Mouse (Mus musculus) liver, adult 2 months (tissue): ENCODE results near the gene Itsn2. TPM values are rescaled to one million over a fixed set of nuclear protein-coding genes. Genes with fewer than 3 reads are reported as not detected.
"Not testable (repeated sequence)": the region's sequence is repeated elsewhere in the genome, so short reads cannot be mapped to it uniquely, and the experiment has no call there.

Experiments used
- DNase-seq: peaks from one replicate; pipeline ENCODE4 v3.0.0-alpha.2; 2011; ENCODE audit warnings: low read depth, low spot score; ENCODE audit errors: extremely low read depth
- H3K27ac ChIP-seq: fragments of 200-500 bp; replicated peaks from 2 replicates; pipeline ENCODE4 v1.5.1; 2012; ENCODE audit warnings: low read depth, mild to moderate bottlenecking, control low read depth, inconsistent platforms, low read length; ENCODE audit not compliant: insufficient read depth
- H3K27me3 ChIP-seq: fragments of 200-500 bp; 2 replicates; pipeline ENCODE4 v1.6.1; 2012; ENCODE audit warnings: mild to moderate bottlenecking, moderate library complexity, low read length, inconsistent platforms; ENCODE audit not compliant: control insufficient read depth, insufficient read depth
- H3K36me3 ChIP-seq: fragments of 200-500 bp; 2 replicates; pipeline ENCODE4 v1.6.1; 2012; ENCODE audit warnings: low read length, inconsistent platforms; ENCODE audit not compliant: control insufficient read depth, insufficient read depth
- H3K4me1 ChIP-seq: fragments of 200-500 bp; 2 replicates; pipeline ENCODE4 v1.6.1; 2011; ENCODE audit warnings: low read length; ENCODE audit not compliant: control insufficient read depth, insufficient read depth
- H3K4me3 ChIP-seq: fragments of 200-500 bp; 2 replicates; pipeline ENCODE4 v1.5.1; 2011; ENCODE audit warnings: low read depth, mild to moderate bottlenecking, control low read depth, low read length, moderate library complexity; ENCODE audit not compliant: insufficient read depth
- H3K79me2 ChIP-seq: fragments of 200-500 bp; 2 replicates; pipeline ENCODE4 v1.6.1; 2012; ENCODE audit warnings: inconsistent platforms, mild to moderate bottlenecking, low read length, moderate library complexity; ENCODE audit not compliant: control insufficient read depth, insufficient read depth
- H3K9ac ChIP-seq: fragments of 200-500 bp; 2 replicates; pipeline ENCODE4 v1.6.1; 2012; ENCODE audit warnings: low read depth, mild to moderate bottlenecking, control low read depth, inconsistent platforms, low read length
- CTCF ChIP-seq: fragments of 200-500 bp; IDR thresholded peaks from 2 replicates; pipeline ENCODE4 v1.5.1; 2011; ENCODE audit warnings: low read depth, low read length, control low read depth
- POLR2A ChIP-seq: fragments of 200-500 bp; IDR thresholded peaks from 2 replicates; pipeline ENCODE4 v1.6.1; 2011; ENCODE audit warnings: low read length, control low read depth; ENCODE audit not compliant: insufficient read depth; ENCODE audit errors: extremely low read depth
- WGBS: fragments of 180-500 bp; shearing (Covaris S2); methylation state at CpG from one replicate; pipeline ENCODE4 v1.1.7; 2018; 5-methylcytosine and 5-hydroxymethylcytosine counted together
- polyA plus RNA-seq: library from polyadenylated mRNA; depleted of rRNA; stranded (reverse); fragments of >200 nt; gene quantifications from 2 replicates; pipeline ENCODE4 v1.2.3, GENCODE M21; 2012
- total RNA-seq: library from RNA; depleted of rRNA; stranded (reverse); fragments of >200 nt; gene quantifications from 2 replicates; pipeline ENCODE4 v1.2.3, GENCODE M21; 2014

The Itsn2 gene
- total and polyA plus RNA-seq, 2 experiments, result 11.6 to 26.8 TPM

DNA sequence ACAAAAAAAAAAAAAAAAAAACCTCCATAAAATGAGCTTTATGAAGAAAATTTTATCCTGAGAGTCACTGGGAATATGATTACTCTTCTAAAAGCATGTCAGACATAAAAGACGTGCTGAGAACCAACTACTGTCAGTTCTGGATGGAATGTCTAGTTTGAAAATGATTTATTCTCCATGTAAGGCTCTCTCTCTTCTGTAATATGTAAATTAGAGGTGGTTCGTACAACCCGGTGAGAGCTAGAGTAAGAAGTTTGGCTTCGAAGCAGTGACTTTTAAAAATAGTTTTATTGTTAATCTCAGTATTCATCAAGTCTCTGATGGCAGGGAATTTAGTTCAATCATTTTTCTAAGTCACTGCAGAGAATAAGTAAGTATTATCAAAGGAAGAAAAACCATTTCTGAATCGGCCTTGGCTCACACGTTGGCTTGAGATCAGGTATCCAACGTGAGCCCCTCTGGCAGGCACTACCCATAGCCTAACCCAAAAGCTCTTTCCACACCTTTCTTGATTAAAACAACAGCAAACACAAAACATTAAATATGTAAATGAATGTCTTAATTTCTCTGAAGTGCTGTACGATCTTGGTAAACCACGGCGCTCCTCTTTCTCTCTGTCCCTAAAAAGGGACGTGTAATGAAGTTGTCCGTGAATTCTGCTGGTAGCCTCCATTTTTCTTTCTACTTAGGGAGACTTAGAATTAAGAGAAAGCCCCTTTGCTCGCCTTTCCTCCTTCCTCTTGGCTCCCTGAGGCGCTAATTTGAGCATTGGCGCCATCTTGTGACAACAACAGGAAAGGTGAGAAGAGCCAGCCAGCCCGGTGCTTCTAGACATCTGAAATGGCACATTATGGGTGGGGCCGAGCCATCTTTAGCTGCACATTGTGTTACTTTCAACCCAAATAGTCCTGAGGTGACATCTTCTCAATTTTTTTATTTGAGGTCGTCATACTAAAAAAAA, 44.1 kb upstream of the Itsn2 start:
- TF ChIP-seq POLR2A (no peak), CTCF (peak; percentile 82)
- no peaks in the 10 kb centered on the region for H3K36me3 ChIP-seq
- no peaks in the 10 kb centered on the region for H3K4me1 ChIP-seq
- peak; percentile 39 for DNase-seq
- H3K4me3 ChIP-seq, result no peak overlapping the region
- no peaks in the 10 kb centered on the region for H3K79me2 ChIP-seq
- WGBS, result 24% methylated on average over 18 of the region's 18 CpGs
- no peak overlapping the region for H3K27ac ChIP-seq
- no peaks in the 10 kb centered on the region for H3K27me3 ChIP-seq
- H3K9ac ChIP-seq, result no peak overlapping the region

DNA sequence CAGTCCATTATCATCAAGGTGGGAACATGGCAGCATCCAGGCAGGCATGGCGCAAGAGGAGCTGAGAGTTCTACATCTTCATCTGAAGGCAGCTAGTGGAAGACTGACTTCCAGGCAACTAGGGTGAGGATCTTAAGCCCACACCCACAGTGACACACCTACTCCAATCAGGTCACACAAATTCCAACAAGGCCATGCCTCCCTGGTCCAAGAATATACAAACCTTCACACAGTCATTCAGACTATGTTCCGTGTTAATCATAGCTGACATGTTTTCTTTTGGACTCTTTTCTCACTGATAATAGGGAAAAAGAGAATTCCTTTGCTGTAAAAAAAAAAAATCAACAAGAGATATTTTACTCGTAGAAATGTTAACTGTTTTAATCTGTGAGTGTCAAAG, 38.7 kb upstream of the Itsn2 start:
- WGBS, result 83% methylated on average over 3 of the region's 3 CpGs
- H3K9ac ChIP-seq, DNase-seq, H3K36me3 ChIP-seq, H3K79me2 ChIP-seq, H3K4me3 ChIP-seq, H3K27me3 ChIP-seq, H3K27ac ChIP-seq, H3K4me1 ChIP-seq: not testable (repeated sequence)

DNA sequence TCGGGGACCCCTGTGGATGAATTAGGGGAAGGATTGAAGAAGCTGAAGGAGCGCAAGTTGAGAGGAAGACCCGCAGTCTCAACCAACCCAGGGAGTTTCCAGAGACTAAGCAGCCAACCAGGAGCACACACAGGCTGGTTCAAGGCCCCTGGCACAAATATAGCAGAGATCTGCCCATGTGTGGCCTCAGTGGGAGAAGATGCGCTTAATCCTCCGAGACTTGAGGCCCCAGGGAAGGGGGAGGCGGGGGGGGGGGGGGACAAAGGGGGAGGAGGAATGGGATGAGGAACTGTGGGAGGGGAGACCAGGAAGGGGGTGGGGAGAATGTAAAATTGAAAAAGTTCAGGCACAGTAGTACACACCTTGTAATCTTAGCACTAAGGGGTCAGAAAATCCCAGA, 37.0 kb upstream of the Itsn2 start:
- TF ChIP-seq CTCF, result no peak
- no peak for TF ChIP-seq POLR2A
- H3K9ac ChIP-seq, result no peak overlapping the region
- WGBS, result 85% methylated on average over 6 of the region's 6 CpGs
- no peak overlapping the region for H3K27ac ChIP-seq
- no peaks in the 10 kb centered on the region for H3K79me2 ChIP-seq
- H3K4me1 ChIP-seq, result no peaks in the 10 kb centered on the region
- H3K27me3 ChIP-seq, result no peaks in the 10 kb centered on the region
- no peak for DNase-seq
- H3K4me3 ChIP-seq, result no peak overlapping the region
- H3K36me3 ChIP-seq, result no peaks in the 10 kb centered on the region

DNA sequence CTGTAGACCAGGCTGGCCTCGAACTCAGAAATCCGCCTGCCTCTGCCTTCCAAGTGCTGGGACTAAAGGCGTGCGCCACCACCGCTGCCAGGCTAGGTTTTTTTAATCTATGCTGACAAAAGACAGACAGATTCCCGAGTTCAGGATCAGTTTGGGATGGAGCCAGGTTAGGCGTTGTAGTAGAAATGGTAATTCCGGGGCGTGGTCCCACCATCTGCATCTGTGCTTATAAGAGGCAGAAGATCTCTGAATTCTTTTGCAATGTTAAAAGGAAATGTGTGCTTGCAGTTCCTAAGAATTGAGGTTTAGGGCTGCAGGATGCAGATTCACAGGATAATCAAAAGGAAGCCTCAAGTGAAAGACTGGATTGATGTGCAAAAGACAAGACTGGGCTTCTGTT, 35.5 kb upstream of the Itsn2 start:
- WGBS, result 84% methylated on average over 9 of the region's 9 CpGs
- no peak for TF ChIP-seq CTCF
- no peak for TF ChIP-seq POLR2A
- no peak overlapping the region for H3K27ac ChIP-seq

DNA sequence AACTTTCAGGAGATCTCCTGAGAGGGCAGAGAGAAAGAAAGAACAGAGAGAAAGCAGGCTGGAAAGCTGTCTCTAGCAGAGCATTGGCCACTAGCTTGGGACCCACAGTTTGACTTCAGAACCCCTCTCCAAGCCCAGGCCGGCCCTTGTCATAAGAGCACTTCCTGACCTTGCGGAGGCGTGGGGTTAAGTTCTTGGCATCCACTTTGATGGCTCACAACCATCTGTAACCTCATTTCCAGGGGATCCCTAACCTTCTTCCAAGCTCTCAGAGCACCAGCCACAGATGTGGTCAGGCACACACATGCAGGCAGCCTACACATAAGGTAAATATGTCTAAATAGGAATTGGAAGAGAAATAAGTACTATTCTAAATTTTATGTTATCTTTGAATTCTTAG, 35.0 kb upstream of the Itsn2 start:
- no peaks in the 10 kb centered on the region for H3K27me3 ChIP-seq
- whole genome bisulfite sequencing, result 73% methylated on average over 3 of the region's 3 CpGs

More for the DNA sequence above, 35.5 kb upstream of the Itsn2 start:
- Histone ChIP-seq H3K36me3 (no peaks in the 10 kb centered on the region), H3K4me3 (no peak overlapping the region), H3K4me1 (no peaks in the 10 kb centered on the region), H3K79me2 (no peaks in the 10 kb centered on the region), H3K27me3 (no peaks in the 10 kb centered on the region), H3K9ac (no peak overlapping the region)
- DNase-seq, result no peak

DNA sequence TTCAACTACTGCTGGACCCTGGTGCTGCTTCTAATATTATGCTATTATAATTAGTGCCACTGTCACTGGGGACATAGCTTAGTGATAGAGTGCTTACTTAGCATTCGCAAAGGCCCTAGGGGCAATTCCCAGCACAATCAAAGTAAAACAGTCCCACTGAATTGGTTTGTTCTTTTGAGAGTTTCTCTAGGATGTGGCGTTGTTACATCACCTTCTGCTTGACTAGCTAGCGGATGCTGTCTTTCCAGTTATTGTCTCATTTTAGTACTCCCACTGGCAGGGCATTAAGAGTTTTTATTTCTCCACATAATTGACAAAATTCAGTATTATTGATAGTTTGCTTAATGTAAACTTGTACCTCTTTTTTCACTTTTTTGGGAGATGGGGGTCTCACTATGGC, 34.4 kb upstream of the Itsn2 start:
- H3K4me1 ChIP-seq, result no peaks in the 10 kb centered on the region
- H3K27ac ChIP-seq, result no peak overlapping the region
- no peak for DNase-seq
- H3K4me3 ChIP-seq, result no peak overlapping the region
- no peaks in the 10 kb centered on the region for H3K27me3 ChIP-seq
- H3K36me3 ChIP-seq, result no peaks in the 10 kb centered on the region
- 95% methylated on average over 3 of the region's 3 CpGs for WGBS
- H3K79me2 ChIP-seq, result no peaks in the 10 kb centered on the region
- TF ChIP-seq POLR2A (no peak), CTCF (no peak)
- no peak overlapping the region for H3K9ac ChIP-seq

More for the DNA sequence above, 35.0 kb upstream of the Itsn2 start:
- Histone ChIP-seq H3K9ac (no peak overlapping the region), H3K27ac (no peak overlapping the region), H3K4me1 (no peaks in the 10 kb centered on the region), H3K36me3 (no peaks in the 10 kb centered on the region), H3K4me3 (no peak overlapping the region), H3K79me2 (no peaks in the 10 kb centered on the region)
- no peak for DNase-seq
- TF ChIP-seq POLR2A (no peak), CTCF (no peak)
